Mouse (Mus musculus) neutrophil, adult 5-6 weeks (primary cell): ENCODE results near the gene Dusp12. TPM values are rescaled to one million over a fixed set of nuclear protein-coding genes. Genes with fewer than 3 reads are reported as not detected.

Experiments used
- ATAC-seq: fragments of 151-379, 151-347 bp; 2 replicates; pipeline ENCODE4 v1.8.0; 2017; ENCODE audit warnings: mild to moderate bottlenecking, moderate TSS enrichment; ENCODE audit not compliant: insufficient number of reproducible peaks, poor library complexity, low FRiP score, severe bottlenecking; ENCODE audit errors: extremely low read depth
- total RNA-seq: library from RNA; stranded (forward); fragments of 200-1000 nt; gene quantifications from 2 replicates; pipeline ENCODE4 v1.2.3, GENCODE M21; 2017

Gene Dusp12
- total RNA-seq, 1 experiment from 2014 or later = 8.8 TPM

DNA sequence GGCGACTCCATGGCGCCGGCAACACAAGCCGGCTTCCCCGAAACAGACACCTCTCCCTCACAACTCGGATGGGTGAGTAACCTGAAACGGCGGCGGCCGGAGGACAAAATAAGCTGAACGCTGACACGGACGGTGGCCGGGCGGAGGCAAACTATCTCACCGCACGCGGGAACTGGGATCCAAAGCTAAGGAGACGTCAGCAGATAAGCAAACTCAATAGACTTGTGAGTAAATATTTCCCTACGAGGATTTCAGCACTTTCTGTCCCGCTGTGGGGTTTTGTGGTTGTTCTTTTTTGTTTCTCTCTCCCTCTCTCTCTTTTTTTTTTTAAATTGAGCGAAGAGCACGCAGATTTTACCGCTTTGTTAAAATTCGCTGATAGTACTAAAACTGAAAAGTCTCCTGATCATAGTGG, 17.6 kb downstream of the Dusp12 start, which contains the start of gene Atf6:
Atf6 (minus strand) TSS at position 81 of the 415 bp plus-strand sequence.
- ATAC-seq = peak; percentile 85

DNA sequence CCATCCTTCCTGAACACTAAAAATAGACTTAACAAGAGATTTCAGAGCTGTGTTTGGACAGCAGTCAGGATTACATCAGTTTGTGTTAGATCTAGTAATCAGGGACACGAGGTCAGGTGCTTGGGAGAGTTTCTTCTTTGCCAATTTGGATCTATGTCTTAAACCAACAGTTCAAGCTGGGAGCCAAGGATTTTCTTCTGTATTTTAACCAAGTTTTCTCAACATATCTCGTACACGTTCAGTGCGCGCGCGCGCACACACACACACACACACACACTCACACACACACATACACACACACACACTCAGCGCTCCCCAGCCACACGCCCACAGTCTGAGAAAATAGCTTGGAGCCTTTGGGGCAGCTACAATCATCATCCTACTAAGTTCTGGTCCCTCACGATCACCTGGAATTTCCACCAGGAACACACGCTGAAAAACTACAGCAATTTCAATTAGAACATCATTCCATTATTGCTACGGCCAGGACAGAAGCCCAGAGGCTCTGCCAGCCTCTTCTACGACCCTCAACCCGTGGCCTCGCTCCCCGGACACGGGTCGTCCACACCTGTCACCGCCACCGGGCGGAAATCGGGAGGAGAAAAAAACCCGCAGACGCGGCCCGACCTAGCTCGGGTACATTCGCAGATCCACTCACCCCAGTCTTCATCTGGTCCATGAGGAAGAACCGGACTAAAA, 18.2 kb downstream of the Dusp12 start:
- peak; percentile 10; the same call in 1 of the 2 replicates for ATAC-seq

DNA sequence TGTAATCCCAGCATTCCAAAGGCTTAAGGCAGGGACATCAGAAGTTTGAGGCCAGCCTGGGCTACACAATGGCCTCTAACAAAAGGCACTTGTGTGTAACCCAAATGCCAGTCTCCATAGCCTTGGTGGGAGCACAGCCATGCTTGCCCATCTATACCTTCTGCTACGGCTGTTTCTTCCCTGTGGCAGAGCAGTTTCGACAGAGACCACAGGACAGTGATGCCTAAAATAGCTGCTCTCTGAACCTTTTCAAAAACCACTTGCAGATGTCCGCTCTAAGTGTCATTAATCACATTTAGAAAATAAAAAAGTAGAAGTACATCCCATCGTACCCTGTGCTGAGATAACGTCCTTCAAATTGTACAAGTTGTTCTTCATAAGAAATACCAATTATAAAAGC, 19.9 kb downstream of the Dusp12 start:
- no peak for ATAC-seq

DNA sequence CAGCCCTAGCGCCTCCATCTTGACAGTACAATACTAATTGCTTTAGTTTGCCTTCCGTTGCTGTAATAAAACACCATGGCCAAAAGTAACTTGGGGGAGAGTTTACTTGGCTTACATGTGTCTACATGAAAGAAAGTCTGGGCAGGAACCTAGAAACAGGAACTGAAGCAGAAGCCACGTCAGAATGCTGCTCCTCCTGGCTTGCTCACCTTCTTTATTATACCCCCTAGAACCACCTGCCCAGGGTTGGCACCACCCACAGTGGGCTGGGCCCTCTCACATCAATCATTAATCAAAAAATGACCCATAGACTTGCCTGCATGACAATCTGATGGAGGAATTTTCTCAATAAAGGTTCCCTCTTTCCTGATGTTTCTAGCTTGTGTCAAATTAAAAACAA, 20.6 kb downstream of the Dusp12 start:
- peak; percentile 20; the same call in 1 of the 2 replicates for ATAC-seq

DNA sequence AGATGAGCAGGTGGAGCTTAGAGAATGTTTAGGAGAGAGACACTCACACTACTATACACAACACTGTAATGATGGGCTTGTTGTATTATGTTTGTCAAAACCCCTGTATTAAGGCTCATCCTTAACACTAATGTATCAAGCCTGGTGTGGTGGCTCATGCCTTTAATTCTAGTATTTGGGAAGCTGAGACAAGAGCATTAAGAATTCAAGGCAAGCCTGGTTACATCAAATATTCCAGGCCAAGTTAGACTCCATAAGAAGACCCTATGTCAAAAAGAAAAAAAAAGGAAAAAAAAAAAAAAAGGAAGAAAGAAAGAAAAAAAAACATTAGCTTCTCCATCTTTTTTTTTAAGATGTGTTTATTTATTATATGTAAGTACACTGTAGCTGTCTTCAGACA, 21.1 kb downstream of the Dusp12 start:
- ATAC-seq = no peak

DNA sequence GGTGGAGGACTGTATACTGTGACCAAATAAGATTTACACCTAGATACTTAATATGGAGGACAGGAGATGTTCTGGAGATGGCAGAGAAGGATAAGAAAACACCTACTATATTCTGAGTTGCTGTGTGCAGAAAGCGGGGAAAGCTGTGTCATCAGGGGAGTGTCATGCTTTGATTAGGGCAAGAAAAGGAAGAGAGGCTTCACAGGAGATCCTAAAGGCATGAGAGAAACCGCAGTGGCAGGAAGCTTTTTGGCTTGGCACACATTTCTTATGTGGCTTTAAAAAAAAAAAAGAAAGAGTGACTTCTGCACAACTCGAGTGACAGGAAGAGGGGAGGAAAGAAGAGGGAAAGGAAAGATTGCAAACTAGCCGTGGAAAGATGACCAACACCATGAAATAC, 22.3 kb downstream of the Dusp12 start:
- no peak for ATAC-seq

DNA sequence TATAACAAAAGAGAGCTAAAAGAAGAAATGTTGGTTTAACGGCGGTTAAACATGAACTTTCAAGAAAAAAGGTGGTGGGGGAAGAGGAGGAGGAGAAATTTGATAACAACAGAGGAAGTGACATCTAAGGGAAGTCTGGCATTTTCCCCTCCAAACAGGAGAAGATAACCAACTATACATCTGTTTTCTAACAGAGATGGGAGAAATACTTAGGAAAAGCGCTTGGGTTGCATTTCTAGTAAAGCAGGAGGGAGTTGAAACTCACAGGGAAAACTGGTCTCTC, 23.0 kb downstream of the Dusp12 start:
- ATAC-seq = no peak

DNA sequence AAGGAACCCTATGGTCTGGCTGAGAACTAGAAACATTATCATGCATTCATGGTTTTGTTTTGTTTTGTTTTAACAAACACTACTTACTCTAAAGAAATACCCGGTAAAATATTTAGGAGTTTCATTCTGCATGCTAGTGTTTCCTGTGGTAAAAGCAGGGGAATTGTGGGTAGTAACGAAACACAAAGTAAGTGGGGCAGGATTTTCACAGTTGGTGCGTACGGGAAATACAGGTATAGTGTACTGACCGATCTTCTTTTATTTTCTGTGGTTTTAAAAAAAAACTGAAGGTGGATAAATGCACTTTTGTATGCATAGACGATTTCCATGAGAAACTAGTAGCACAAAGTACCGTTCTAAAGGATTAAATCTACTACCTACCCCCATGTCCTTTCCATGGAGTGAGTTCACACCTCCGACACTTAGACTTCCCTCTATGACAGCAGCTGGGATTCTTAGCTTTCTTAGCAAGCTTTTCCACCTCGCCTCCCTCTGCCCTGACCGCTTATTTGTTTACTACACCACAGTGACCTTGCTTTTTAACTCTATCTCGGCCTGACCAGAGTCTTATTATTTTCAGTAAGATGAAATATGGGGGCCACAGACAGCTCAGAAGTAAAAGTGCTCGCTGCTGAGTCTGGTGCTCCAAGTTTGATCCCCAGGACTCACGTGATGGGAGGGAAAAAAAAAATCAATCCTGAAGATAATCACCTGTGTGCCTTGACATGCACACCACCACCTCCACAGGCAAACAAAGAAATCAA, 23.5 kb downstream of the Dusp12 start:
- no peak for ATAC-seq

DNA sequence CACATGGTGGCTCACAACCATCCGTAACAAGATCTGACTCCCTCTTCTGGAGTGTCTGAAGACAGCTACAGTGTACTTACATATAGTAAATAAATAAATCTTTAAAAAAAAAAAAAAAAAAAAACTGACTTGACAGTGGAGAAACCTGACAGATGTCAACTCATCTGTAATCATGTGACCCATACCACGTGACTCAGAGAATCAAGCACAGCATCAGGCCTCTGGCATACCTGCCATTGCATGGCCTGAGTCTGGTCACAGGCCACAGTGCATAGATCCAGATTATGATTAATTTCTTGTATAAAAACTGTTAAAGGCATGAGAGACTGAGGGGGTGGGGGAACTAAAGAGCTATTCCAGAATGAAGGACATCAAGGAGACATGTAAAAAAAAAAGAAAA, 26.5 kb downstream of the Dusp12 start:
- no peak for ATAC-seq

DNA sequence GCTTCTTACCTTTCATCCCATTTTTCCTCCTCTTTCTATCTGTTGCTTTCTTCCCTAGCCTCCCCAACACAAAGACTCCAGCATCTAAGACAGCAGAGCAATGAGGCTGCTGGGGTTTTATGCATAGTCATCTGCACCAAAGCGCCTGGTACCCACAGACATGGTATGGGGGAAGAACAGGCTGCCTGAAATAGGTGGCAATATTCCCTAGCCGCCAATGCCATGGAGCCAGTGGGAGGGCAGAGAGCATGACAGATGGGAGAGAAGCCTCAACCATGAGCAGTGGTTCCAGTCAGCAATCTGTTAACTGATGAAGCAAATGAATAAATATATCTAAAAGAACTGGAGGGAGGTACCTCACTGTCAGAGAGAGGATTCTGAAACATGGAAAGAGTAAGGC, 28.0 kb downstream of the Dusp12 start:
- no peak for ATAC-seq

DNA sequence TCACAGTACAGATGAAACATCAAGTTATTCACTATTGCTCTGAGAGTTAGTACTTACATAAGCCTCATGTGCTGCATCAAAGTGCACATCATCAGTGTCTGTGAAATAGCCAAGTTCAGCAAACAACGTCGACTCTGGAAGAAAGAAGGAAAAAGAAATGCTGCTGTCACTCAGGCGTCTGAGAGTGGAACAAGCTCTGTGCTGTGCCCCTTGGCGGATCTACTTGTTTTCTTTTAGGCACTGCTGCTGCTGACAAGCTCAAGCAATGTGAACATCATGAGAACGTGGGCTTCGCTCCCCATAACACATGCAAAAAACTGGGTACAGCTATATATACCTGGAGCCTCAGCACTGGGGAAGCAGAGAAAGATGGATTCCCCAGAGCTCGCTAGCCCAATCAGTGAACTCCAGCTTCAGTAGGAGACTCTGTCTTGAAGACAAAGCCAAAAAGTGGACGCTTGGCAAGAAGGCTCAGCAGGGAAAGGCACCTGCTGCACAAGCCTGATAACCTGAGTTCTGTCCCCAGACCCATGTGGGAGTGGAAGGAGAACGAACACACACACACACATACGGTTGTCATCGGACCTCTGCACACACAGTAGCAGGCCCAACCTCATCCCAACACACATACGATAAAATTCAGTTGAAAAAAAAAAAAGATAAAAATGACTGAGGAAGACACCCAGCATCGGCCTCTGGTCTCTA, 30.1 kb downstream of the Dusp12 start:
- no peak for ATAC-seq

DNA sequence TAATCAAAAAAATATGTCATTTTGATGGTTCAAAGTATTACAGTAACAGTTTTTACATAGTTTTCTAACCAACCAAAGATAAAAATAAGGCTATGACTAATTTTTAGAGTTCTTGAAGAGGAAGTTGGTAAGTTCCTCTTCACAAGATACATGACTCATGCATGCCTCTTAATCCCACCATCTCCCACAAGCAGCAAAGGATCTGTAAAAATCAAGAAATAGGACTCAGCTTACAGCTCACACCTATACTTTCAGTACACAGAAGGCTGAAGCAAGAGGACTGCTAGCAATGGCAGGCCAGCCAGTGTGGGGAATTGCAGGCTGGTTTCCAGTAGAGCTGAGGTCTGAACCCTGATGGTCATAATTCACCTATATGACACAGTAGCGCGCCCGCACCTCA, 31.7 kb downstream of the Dusp12 start:
- peak; percentile 94 for ATAC-seq

DNA sequence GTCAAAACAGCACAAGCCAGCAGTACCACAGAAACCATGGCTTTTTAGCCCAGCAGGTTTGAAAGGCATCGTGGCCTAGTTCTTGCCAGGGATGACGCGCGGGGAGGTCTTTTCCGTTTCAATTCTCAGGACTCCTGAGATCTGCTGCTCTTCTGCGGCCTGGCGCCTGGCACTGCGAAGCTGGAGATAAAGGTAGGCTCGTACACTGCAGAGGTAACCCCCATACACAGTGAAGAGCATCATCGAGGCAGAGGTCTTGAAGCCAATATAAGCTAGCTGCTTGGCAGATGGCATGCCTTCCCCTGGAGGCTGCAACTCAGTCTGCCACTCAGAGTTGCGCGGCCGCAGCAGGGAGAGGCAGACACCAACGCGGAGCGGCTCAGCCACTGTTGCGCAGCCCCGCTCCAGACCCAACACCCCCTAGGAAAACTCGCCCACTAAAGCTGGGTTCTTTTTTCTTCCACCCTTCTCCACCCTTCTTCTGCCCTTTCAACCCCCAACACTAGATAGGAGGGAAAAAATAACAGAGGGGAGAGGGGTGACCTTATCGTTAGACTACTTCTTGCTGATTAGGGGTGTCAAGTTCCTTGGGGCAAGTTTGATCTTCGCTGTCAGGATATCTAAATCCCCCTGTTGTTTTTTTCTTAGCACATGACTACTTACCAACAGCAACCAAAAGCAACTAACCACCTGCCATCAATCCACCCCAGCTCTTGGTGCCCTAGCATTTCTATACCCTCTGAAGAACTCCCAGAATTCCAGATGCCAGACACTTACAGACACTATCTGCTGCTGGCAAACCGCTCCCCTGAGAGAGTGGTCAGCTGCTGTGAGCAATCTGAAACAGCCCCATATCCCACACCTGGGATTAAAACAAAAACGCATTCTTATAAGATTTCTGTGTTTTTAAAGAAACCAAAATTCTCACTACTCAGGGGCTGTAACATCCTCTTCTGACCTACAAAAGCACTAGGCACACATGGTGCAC, 34.4 kb downstream of the Dusp12 start:
- ATAC-seq = no peak

DNA sequence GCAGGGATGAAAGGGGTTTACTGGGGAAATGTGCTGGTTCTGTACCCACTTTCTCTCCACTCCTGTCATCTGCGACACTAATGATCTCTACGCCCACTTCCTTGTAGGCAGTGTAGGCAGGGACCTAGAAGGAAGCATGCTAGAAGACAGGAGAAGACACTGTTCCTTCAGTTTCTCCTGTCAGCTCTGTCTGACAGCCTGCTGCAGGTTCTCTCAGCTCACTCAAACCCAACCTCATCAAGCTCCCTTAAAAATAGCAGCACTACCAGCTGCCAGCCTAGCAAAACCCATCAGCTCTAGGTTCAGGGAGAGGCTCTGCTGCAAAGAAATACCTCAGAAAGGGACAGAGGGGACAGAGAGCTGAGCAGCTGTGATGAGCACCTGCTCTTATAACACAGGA, 35.3 kb downstream of the Dusp12 start:
- no peak for ATAC-seq

DNA sequence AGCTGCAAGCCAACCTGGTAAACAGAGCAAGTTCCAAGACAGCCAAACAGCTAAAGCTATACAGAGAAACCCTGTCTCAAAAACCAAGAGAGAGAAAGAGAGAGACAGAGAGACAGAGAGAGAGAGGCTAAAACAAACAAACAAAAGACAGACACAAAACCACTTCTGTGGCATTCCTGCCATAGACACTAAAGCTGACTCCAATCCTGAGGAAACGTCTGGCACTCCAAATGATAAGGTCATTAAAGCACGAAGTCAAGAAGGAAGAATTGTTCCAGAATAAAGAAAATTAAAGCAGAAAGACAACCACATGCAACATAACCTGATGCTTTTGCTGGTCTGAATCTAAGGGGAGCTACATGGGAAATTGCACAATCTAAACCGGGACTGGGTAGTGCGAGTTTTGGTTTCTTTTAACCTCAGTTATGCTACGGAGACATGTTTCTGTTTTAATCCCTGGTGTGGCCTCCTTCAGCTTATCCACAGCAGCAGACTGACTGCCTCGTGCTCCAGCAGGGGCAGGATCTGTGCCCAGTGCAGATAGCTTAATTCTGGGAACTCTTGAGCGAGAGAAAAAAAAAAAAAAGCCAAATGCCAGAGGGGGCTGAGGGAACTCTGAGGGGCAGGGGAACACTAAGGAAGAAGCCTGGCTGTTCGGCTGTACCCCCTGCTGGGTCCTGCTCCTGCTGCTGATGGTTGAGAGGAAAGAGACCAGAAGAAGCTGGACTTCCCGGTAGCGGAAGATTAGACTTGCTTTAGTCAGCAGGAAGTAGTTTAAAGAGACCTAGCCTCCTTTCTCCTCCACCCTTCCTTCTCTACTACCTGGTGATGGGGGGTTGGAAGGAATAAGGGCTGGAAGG, 39.7 kb downstream of the Dusp12 start:
- ATAC-seq = no peak

DNA sequence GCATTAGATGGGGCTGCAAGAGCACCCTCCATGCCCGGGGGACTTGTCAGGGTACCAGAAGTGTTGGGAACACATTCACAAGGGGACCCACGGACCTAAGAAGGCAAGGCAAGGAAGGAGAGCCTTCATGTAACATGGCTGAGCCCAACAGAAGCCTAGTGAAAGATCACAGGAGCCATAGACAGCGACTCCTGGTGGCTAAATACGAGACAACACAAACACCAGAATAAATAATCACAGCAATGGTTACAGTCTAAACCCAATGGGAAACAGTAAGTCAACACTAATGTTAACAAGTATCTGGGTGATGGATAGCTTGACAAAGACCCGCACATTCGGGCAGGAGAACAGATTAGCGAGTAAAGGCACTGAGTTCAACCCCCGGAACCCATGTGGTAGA, 41.0 kb downstream of the Dusp12 start:
- peak; percentile 67; the same call in 1 of the 2 replicates for ATAC-seq

DNA sequence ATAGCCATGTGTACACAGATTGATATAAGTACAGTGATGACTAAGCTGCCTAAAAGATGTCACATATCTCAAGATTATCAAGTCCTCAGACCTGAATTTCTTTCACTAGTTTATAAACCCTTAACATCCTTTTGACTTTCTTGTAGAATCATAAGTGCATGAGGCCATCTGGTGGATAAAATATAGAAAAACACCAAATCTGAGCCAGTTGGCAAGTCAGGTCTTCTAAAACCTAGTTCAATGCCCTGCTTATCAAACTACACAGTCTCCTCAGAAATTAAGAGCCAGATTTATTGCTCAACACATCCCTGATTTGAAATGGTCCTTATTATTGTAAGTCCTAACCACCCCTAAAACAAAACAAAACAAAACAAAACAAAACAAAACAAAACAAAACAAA, 45.7 kb downstream of the Dusp12 start:
- 0 out of 2 replicates have a peak, but pooled peaks have one; percentile 16 for ATAC-seq

DNA sequence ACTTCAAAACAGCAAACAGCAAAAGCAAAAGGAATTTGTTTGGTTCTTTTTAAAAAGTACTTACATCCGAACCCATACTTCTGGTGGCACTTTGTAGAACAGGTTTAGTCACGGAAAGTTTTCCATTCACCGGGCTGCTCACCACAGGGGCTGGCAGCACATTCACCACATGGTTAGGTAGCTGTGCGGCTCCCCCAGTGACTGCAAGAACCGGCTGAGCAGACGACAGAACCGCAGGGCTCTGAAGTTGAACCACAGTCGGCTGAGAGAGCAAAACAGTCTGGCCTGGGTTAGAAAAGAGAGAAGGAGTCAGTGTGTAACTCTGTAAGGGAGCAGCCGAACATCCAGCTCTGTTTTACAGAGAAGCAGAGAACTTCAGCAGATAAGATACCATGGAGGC, 50.6 kb downstream of the Dusp12 start:
- no peak for ATAC-seq
